Mouse (Mus musculus) MEL-GATA-1-ER (cell line): ENCODE results near the gene Gm20837.
"Not testable (repeated sequence)": the region's sequence is repeated elsewhere in the genome, so short reads cannot be mapped to it uniquely, and the experiment has no call there.

Experiments used
- DNase-seq: peaks from one replicate; pipeline ENCODE4 v3.0.0-alpha.2; 2012; ENCODE audit warnings: low read depth; ENCODE audit errors: extremely low read depth

Gene Gm20837

DNA sequence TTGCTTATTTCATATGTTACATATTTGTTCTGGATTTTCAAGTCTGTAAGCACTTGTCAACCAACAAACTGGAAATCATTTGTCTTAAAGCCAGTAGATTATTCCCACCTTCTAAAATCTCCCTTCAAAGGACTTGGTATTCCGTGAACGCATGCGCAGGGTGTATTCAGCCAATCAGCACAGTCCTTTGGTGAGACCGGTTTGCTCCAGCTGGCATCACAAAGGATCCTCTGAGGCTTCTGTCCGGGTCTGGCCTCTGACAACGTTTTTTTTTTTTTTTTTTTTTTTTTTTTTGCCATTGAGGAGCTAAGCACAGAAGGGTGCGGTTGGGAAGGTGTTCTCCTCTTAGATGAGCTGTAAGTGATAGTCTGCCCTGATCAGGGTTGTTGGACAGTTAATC is at the start of gene Gm20837:
Gene Gm20837 (plus strand): TSS at position 301 of the 400 bp plus-strand sequence.
- DNase-seq: not testable (repeated sequence)
